Mouse (Mus musculus): Measurements from ENCODE around the gene Ldhc.

Gene Ldhc

DNA sequence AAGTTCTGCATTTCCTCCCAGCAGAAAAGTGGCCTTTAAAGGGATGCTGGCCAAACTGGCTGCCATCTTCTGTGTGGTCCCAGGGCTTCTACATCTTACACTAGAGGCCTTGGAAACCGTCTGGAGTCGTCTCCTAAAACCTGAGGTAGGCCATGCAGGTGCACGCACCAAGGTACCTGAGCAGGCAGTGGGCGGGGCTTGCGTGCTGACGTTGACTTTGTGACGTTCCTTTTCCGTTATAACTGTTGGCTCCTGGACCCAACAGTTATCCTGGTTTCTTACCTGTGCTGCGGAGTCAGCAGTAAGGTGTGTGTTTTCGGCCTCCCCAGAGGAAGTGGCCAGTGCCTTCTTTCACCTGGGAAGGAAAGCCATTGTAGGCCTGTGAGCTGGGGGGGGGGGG lies at the start of gene Ldhc:
TSS of gene Ldhc (plus strand) at position 208 of the 400 bp plus-strand sequence.
- DNase-seq (ENCODE audit: low spot score) = no peak

DNA sequence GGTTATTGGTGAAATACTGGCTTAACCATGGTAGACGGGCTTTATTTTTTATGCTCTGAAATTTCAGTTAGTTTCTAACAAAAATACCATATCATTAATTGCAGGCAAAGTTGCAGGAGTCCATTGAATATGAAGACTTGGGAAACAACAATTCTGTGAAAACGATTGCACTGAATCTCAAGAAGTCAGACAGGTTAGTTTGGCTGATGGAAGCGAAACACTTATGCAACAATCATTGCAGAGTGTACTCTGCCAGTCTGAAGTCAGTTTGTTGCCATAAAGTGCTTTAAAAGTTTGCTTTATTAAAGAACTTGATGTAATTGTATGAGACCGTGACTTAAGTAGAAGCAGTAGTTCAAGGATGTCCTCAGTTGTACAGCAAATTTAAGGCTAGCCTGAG lies 47.0 kb upstream of the Ldhc start:
- DNase-seq (ENCODE audit: low spot score) = no peak

DNA sequence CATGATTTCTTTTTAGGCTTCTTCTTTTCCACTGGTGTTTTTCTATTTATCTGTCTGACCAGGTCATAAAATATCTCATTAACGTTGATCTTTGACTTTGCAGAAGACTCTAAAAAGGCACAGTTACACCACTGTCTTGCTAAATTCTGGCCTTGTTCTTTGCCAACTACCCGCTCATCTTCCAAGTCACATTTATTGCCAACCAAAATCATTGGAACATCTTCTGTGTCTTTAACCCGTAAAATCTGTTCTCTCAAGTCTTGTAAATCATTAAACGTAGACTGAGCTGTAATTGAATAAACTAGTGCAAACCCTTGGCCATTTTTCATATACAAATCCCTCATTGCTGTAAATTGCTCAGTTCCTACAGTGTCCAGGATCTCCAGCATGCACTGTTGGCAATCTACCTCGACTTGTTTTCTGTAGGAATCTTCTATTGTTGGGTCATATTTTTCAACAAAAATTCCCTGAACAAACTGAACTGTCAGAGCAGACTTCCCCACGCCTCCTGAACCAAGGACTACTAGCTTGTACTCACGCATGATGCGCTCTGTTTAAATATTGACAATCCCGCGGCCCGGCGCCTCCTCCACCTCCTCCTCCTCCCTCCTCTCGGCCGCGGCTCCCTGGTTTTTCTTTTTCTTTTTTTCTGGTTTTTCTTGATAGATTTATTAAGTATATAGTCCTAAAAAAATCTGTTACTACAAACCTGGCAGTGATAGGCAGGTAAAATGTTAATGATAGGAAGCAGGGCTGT lies 39.9 kb upstream of the Ldhc start:
- DNase-seq (ENCODE audit: low spot score) = peak; percentile 57

DNA sequence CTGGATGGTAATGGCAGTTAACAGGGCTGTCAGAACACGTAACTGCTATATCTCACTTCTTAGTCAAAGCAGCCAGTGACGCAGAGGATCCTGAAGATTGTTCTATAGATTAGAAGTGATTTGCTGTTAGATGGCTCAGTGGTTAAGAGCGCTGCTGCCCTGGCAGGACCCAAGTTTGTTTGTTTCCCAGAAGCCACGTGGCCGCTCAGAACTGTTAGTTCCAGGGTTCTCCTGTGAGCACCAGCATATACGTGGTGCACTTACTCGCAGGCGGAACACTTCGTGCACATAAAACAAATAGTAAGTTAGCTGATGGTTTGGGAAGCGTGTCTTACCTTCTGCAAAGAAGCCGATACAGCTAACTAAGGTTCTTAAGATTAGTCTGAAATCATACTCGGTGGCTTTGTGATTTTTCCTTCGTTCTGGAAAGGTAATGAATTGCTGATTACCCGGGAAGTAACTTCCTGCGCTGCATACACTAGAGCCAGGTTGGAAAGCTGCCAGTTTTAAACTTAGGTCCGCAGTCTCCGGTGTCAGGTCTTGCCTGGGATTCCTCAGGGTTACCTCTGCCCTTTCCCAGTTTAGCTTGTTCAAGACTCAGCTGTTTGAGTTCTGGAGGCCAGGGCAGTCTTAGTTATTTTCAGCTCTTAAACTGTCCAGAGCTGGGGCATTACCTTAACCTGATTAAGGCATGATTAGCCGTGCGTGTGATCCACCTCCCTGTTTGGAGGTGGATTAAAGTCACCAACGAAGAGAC lies 33.8 kb upstream of the Ldhc start:
- peak; percentile 47 for DNase-seq (ENCODE audit: low spot score)

DNA sequence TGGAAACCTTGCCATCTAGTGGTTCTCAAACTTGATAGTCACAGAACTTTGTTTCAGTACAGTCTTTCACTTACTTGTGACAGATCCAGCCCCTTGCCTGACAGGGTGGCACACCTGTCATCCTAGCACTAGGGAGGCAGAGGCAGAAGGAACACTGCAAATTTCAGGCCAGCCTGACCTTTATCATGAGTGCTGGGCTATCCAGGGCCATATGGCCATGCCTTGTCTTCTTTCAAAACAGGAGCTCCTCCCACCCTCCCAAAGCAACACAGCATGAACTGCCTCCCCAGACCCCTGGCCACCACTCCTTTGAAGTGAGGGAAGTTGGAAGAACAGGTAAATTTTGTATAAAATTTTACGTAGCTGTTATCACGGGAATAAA lies 33.2 kb upstream of the Ldhc start:
- DNase-seq (ENCODE audit: low spot score) = no peak

DNA sequence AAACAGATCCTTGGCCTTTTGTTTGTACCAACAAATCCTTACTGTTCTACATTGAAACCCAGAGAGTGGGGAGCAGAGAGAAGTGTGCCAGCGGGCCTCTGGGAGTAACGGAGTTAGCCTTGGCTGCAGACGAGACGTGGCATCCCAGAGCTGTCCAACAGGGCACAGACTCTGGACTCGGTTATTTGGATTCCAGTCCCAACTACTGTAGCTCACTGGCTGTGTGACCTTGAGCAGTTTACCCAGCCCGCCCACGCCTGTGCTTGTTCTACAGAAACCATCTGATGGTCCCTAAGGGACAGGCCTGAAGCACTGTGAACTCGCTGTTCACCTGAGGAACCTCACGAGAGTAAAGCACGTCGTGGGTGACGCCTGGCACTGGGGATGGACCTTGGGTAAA lies 31.1 kb upstream of the Ldhc start:
- peak; percentile 23 for DNase-seq (ENCODE audit: low spot score)

DNA sequence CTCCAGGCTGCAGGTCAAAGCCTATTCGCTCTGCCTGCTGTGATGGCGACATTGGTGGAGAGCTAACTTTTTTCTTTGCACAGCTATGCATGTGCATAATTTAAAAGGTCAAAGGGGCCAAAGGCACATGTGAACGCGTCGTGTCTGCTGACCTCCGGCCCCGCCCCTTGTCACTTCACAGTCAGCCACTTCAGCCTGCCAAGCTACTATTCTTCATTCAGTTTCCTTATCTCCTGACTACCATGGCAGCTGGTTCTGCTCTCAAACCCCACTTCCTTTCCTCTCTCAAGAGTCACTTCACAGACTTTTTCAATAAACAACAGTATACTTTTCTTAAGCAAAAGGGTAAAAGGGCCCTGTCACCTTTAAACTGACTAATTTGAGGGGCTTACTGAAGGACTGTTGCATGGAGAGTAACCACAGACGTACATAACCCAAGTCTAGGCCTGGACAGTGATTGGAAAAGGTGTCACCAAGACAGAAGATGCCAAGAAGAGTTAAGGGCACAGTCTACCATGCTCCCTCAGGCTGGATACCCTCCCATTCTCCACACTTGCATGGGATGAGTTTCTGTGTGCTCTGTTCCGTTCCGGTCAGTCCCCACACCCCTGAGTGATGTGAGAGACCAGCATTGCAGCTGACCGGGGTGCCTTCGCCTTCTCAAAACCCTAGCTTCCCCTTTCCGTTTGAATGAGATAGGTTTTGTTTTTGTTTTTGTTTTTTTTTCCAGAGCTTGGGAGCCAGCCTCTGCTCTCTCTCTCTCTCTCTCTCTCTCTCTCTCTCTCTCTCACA lies 30.0 kb upstream of the Ldhc start:
- DNase-seq (ENCODE audit: low spot score) = peak; percentile 77

DNA sequence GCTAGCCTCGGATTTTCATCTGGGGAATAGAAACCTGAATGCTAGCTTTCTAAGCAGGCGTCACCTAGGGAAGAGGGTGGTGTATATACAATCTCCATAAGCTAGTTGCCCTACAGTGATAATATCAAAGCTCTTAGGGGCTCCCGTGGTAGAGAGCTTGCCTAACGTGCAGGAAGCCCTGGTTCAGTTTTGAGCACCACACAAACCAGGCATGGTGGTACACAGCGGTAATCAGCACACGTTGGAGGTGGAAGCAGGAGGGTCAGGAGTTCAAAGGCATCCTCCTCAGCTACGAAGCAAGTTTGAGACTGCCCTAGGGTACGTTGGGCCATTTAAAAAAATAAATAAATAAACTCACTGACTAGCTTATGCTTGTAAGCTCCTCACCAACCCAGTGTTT lies 29.3 kb upstream of the Ldhc start:
- DNase-seq (ENCODE audit: low spot score) = peak; percentile 1

DNA sequence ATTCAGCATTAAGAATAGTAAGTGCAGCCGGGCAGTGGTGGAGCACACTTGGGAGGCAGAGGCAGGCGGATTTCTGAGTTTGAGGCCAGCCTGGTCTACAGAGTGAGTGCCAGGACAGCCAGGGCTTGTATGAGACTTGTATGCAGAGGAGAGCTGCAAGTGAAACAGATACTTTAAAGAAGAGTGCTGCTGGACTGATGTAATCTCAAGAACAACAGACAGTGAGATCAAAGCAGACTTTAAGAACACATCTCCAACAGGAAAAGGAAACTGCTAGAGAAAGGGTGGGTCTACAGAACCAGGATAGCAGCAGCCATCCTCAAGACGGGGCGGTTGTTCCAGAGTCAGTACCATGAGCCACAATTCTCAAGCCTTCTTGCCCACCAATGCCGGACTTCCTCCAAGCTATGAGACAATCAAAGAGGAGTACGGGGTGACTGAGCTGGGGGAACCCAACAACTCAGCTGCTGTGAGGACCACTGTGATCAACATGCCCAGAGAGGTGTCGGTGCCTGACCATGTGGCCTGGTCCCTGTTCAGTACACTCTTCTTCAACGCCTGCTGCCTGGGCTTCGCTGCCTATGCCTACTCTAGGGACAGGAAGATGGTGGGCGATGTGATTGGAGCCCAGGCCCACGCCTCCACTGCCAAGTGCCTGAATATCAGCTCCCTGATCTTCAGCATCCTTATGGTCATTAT lies 28.7 kb upstream of the Ldhc start:
- peak; percentile 3 for DNase-seq (ENCODE audit: low spot score)

DNA sequence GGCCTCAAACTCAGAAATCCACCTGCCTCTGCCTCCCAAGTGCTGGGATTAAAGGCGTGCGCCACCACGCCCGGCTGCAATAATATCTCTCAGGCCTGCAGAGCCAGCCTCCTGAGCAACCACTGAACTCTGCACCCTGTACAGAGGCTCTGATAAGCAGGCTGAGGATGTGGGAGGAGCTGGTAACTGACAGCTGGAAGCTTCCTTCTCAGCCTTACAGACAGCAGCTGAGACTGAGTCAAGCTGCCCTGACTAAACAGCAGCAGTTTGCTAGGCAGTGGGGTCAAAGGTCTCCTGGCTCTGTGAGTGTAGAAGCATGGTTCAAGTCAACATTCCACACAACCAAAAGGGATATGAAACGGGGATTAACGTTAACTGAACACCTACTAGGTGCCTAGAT lies 27.7 kb upstream of the Ldhc start:
- peak; percentile 89 for DNase-seq (ENCODE audit: low spot score)

DNA sequence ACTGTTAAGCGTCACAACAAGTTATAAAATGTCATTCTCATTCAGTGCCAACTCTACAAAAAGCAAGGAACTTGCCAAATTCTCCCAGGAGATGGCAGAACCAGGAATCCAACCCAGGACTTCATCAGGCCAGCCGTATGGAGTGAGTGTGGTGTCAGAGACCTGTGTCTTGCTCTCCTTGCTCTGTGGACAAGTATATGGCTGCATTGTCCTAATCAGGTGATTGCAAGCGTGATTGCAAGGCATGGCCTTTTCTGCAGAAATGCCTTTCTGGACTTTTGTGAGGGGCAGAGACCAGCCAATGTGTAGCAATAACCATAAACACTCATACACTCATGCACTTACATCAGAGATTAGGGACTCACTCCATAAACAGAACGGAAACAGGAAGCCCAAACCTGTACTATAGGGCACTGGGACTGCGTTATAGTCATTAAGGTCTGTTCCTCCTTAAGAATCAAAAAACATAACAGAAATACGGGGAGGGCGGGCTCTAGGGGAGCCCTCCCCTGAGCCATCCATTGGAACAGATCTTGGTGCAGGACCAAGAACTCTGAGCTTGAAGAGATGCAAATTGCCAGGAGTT lies 27.2 kb upstream of the Ldhc start:
- DNase-seq (ENCODE audit: low spot score) = no peak

DNA sequence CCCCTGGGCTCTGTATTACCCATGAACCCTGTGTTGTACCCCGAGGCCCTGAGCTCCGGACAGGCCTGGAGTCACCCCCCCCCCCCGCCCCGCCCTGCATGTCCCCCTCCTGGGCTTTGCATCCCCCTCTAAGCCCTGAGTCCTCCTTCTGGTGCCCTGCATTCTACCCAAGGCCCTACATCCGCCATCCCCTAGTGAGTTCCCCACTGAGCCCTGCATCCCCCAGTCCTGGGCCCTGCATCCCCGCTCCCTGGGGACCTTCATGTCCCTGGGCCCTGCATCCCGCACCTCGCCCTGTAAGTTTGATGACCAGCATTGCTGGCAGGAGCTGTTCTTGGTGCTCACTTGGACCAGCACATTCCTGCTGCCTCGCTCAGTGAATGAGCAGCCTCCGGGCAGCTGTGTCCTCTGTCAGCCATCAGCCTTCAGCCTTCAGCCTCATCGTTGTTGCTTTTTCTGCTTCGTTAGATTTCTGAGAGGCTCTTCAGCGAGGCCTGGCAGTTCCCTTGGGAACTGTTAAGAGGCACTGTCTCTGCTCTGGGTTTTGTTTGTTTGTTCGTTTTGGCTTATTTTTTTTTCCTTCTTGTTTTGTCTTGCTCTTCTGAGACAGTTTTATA lies 25.9 kb upstream of the Ldhc start:
- DNase-seq (ENCODE audit: low spot score) = no peak

DNA sequence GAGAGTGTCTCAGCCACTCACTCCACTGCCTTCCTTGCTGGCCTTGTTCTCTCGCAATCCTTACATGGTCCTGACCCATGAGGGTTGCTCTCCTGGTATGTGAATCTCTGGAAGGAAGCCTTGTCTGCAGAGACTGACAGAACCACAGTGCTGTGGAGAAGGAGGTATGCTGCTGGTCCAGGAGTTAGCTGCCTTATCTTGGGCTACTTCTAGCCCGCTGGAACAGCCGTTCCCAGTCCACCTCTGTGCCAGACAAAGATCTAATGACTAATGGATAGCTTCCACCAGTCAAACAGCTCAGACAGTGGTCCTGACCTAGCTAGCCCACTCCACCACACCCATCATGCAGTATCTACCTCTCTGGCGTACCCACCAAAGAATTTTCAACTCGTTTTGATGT lies 24.6 kb upstream of the Ldhc start:
- no peak for DNase-seq (ENCODE audit: low spot score)

DNA sequence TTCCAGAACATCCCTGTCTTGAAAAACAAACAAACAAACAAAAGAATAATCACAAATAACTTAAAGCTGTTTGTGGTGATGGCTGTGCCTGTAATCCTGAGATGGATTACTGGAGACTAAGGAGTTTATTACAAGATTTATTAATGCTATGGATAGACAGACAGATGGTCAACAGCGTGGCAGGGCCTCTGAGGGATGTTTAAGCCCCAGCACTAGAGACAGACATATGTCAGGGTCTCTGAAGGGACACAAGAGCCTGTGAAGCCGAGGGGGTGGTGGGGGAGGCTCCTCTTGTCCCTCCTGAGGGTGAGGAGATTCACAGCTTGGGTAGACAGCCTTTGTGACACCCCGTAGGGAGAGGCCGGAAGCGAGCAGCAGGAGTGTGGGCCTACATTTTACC lies 23.9 kb upstream of the Ldhc start:
- no peak for DNase-seq (ENCODE audit: low spot score)

DNA sequence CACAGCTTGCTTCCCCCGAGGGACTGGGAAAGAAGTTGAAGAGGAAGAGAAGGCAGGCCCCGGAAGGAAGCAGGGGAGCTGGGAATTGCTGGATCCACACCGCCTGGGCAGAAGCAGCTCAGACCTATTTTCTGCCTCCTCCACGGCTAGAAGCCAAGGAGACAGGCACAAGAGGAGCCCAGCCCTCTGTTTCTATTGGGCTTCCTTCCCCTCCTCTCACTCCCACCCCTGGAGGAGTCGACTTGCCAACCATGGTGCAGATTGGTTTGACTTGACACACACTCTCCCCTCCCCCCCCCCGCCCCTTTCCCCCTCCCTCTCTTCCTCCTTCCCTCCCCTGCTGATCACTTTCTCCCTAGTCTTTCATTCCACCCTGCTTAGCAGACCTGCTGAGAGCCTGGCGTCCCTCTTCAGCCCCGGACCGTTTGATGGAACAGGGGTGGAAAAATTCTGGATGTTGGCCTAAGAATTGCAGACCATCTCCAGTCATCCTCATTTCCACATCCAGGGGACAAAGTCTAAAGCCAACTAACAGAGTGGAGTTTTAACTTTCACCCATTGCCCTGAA lies 22.8 kb upstream of the Ldhc start:
- DNase-seq (ENCODE audit: low spot score) = peak; percentile 84

DNA sequence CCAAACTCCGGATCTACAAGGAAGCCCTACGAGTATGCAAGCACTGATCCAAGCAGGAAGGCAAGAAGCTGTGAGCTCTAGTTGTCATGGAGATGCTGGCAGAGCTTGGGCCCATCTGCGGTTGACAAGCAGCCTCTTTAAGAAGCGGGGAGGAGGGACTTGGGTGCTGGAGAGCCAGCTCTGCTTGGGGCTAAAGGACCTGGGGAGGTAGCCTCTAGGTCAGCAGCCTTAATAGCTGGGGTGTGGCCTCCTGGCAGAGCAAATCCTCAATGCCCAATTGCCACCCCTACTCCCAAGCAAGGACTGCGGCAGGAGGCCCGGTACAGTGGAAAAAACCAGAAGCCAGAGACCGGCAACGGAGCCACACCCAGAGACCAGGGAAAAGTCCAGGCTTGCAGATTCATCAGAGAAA lies 22.1 kb upstream of the Ldhc start:
- peak; percentile 67 for DNase-seq (ENCODE audit: low spot score)

DNA sequence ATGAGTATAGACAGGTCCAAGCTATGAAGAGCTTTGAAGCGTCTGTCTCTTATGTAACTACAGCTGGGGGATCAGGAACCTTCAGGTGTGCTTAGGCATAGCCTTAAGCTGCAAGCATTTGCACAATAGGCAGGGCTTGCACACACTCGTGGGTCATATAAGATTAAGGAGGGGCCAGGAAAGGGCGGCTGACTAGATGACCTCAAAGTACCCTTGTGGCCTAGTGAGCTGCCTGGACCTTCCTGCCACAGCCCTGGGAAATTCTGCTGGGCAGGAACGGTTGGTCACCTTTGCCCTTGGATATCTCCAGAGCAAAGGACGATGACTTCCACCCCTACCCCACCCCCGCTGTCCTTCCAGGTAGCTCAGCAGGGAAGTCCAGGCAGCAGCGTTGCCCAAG lies 21.6 kb upstream of the Ldhc start:
- peak; percentile 88 for DNase-seq (ENCODE audit: low spot score)

DNA sequence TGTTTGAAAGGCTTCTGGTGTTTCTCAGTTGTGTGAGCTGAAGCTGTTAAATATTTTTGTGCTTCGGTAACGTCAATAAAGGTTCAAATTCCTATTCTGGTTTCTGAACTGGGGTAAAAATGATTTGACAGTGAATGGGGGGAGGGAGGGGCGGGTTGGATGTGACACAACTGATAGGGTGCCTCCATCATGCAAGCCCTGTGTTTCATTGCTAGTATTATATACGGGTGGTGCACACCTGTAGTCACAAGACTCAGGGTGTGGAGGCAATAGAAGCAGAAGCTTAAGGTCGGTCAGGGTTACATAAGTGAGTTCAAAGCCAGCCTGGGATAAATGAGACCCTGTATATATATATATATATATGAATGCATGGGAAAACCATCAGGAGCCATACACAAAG lies 21.1 kb upstream of the Ldhc start:
- DNase-seq (ENCODE audit: low spot score) = no peak

DNA sequence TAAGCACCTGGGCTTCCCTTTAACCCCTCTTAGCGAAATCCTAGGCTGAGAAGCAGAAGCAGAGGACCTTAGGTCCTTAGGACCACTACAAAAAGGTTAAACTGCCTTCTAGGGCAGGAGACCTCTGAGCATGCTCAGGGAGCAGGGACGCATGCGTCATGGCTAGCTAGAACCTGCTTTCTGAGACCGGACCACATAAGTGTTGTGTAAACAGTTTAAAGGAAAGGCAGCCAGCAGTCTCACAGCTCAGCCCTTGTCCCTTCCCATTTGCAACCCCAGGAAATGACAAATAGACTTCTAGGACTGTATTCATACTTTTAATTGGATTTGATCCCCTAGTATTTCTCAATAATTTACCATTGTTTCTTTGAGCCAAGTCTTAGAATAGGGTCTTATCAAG lies 20.7 kb upstream of the Ldhc start:
- peak; percentile 62 for DNase-seq (ENCODE audit: low spot score)

DNA sequence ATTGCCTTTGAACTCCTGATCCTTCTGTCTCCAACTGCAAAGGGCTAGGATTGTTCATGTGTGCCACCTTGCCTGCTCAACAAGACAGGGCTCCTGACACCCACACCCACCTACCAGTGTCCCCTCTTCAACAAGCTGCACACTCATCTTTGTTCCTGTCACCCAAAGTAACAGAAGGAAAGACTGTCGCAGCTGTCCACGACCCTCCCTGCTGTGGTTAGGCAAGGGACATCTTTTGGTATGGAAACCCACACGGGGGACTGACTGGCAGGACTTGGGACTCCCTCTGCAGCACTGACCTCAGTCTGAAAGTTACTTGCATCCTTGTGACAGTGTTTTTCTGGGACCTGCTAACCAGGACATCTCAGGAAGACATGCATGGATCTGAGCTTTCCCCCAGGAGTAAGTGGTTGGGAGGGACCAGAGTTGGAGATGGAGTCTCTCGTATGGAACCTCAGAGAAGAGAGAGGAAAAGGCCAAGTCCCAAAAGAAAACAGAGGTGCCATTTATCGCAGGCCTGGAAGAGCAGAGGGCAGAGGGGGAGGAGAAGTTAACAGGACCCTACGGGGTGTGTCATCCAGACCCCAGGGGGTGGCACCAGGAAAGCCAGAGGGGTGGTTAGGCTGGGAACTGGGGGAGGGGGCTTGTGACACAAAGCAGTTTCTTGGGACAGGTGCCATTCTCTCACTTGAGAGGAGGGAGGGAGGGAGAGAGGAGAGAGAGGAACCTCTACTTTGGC lies 20.0 kb upstream of the Ldhc start, which contains the start of gene Ldha:
TSS of gene Ldha (plus strand) at position 689 of the 739 bp plus-strand sequence.
- no peak for DNase-seq (ENCODE audit: low spot score)

All from yolk sac, embryonic 10.5 days (tissue).